Mouse (Mus musculus): ENCODE data around the gene Rcn3.

DNA sequence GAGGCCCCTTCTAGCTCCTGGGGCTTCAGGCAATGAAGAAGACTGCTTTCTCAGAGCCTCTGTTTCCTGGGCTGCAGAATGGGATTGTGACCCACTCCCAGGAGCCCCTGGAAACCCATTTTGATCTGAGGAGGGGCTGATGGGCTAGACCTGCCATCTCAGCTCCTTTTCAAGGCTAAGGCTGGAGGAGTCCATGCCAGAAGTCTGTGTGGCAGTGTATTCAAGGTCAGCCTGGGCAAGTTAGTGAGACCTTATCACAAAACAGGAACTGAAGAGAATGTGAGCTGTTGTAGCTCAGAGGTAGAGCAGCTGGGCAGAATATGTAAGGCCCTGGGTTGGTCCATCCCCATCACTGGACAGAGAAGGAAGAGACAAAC lies 35.1 kb downstream of the Rcn3 start:
- TF ChIP-seq CTCF (IDR thresholded peaks at IDR 0.05 in 2 of 3, conservative IDR thresholded peaks at IDR 0.05 in 1 of 3; ENCODE audit: control insufficient read depth in 1 of 3, insufficient read depth in 1 of 3, low read depth in 2 of 3, low read length in 3 of 3, poor library complexity in 1 of 3, severe bottlenecking in 1 of 3) (no peak), ZNF384 (IDR thresholded peaks at IDR 0.05; ENCODE audit: low read depth, low read length) (no peak), EP300 (IDR thresholded peaks at IDR 0.05; ENCODE audit: low read depth in 1 of 2, low read length in 2 of 2) (no peak), ZKSCAN1 (IDR thresholded peaks at IDR 0.05; ENCODE audit: low read depth, low read length) (no peak), MEF2A (IDR thresholded peaks at IDR 0.05; ENCODE audit: extremely low read depth, insufficient replicate concordance, low read depth, low read length, poor library complexity, severe bottlenecking) (no peak), POLR2A (IDR thresholded peaks at IDR 0.05; ENCODE audit: control insufficient read depth in 1 of 2, insufficient read depth in 1 of 2, low read depth in 1 of 2, low read length in 2 of 2, poor library complexity in 1 of 2) (no peak), ETS1 (IDR thresholded peaks at IDR 0.05; ENCODE audit: low read depth, low read length) (no peak), BHLHE40 (IDR thresholded peaks at IDR 0.05; ENCODE audit: borderline replicate concordance, low read depth, low read length) (no peak), GABPA (IDR thresholded peaks at IDR 0.05; ENCODE audit: low read depth, low read length) (no peak), RAD21 (IDR thresholded peaks at IDR 0.05; ENCODE audit: low read depth, low read length) (no peak), SMC3 (IDR thresholded peaks at IDR 0.05; ENCODE audit: low read depth, low read length) (no peak)

Measured in MEL (cell line).